Mouse (Mus musculus): ENCODE data around the gene Ddn.

Ddn gene

DNA sequence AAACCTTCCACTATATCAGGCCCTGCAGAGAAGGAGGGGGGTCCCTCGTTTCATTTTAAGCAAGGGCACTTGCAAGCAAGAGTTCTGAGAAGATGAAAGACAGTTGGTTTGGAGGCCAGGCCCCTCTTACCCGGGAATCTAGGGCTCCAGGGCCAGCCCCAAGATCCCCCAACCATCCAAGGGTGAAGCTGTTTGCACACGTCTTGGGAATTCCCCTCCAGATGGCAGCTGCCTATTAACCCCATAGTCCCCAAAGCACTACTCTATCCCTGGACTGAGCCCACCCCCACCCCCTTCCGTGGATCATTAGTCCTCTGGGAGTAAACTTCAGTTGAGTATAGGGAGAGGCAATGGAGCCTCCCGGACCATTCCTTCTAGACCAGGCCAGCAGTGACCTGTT, 33.8 kb downstream of the Ddn start:
- no peak for DNase-seq (ENCODE audit: low read depth, low spot score)

DNA sequence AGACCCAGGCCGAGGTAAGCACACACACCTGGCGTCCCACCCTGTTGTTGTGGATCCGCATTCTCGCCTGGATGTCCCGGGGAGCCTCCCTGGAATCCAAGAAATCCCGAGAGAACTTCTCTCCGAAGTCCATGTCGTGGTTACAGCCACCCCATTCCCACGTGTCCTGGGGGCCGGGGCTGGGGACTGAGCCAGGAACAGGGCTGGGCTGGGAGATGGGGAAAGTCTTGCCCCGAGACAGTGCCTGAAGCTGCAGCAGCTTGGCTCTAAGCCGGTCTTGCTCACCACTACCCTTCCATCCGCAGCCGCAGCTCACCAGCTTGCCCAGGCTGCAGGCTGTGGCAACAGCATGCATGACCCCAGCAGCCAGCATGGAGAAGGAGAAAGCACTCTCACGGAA, 35.2 kb downstream of the Ddn start:
- peak; percentile 32 for DNase-seq (ENCODE audit: low read depth, low spot score)

DNA sequence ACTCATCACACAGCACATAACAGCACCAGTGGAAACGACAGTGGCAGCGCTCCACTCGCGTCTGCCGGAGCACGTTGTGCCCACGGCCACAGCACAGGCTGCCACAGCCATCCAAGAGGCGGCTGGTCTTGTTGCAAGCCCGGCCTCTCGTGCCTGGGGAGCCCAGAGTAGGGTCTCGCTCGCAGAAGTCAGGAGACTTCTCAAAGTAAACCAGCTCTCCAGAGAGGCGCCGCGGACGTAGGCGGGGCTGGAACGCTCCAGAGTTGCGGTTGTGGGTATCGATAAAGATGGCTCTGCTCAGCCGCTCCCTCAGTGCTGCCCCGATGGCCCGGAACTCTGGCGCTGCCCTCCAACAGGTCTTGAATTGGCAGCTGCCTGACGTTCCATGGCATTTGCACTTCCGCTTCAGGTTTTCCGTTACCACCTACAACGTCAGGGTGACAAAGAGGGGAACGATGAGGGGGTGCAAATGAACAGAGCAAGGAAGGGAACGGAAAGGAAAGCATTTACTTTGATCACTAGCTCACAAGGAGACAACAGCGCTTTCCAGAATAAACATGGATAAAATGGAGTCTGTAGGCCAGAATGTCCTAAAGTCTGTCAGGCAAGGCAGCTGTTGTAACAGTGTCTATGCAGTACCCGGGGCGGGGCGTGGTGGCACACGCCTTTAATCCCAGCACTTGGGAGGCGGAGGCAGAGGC, 36.6 kb downstream of the Ddn start:
- DNase-seq (ENCODE audit: low read depth, low spot score) = peak; percentile 64

DNA sequence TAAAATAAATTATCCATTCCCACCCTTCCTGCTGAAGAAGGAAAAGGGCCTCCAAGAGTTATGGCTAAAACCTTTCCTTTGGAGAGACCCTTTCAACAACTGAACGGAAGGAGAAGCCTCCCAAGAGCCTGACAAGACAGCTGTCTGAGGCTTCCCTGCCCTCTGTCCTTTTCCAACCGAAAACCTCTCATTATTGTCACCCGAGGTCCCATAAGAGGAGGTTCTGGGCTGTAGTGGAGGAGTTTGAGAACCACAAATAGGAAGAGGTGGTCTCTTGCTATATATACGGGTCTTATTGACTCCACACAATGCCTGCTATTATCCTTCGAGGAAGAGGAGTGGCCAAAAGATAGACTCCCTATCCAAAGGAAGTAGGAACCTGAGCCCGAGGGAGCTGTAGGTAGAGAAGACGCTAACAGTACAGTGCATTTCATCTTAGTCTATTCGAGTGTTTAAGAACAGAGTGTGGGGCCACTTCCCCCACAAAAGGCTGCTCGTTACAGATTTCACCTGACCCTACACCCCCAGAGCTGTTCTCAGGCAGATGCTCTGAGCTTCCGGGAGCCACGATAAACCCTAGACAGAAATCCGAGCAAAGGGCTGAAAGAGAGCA, 37.4 kb downstream of the Ddn start:
- DNase-seq (ENCODE audit: low read depth, low spot score) = no peak

DNA sequence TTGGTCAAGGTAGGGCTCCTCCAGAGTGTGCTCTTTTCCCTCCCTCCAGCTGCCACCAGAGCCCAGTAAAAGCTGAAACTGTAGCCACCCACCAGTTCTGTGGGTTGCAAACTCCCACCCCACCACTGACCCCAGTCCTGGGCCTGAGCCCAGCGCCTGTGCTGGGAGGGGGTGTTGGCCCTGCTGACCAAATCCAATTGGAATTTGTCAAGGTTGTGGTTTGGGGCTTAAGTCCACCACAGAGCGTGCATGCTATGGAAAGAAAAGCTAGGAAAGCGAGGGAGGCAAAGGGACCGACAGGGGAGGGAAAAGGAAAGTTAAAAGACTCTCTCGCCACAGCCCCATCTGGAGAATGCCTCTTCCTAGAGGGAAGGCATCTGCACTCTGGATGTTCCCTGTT, 41.0 kb downstream of the Ddn start:
- no peak for DNase-seq (ENCODE audit: low read depth, low spot score)

DNA sequence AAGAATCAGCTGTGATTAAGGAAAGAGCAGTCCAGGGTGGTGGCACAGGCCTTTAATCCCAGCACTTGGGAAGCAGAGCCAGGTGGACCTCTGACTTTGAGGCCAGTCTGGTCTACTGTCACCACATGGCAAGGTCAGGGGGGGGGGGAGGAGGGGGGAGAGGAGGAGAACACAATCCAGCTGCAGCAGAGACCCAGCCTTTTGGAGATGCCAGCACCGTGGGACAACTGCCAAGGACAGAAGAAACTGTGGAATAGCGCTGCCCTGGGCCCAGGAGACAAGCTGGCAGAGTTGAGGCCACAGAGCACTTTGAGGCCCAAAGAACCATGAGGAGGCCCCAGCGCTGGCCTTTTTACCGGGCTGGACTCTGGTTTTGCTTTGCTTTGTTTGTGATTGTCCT, 43.4 kb downstream of the Ddn start:
- no peak for DNase-seq (ENCODE audit: low read depth, low spot score)

DNA sequence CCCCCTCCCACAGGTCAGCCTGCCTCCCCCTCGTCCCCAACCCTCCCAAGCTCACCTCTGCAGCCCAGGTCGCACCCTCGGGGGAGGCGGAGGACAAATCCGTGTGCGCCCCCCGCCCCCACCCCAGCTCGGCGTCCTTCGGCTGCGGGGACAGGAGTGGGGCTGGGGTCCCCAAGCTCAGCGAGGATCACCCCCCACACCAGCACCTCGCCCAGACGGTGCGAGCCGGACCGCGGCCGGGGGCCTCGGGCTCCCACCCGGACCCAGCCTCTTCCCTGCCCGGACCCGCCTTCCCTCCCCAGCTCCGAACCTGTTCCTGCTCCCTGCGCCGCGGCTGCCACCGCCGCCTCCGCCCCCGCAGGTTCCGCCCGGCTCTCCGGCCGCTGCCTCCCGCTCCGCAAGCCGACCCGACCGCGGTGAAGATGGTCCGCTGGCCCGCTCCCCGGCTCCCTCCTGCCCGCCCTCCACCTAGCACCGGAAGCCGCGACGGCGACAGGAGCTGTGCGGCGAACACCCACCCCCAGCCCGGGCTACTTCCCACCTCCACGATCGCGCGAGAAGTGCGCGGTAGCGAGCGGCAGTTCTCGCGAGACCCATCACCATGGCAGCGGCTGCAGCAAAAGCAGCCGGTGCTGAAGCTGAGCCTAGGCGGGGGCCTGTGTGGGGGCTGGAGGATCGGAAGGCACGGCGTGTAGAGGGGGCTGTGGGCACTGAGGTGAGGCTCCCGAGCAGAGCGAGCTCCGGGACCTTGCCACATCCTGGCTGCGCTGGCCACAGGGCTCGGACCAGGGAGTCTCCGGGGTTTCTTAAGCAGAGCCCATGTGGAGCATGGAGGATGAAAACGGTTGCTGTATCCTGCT, 46.4 kb downstream of the Ddn start, which contains the start of gene Arf3:
TSS of gene Arf3 (minus strand) at position 545 of the 860 bp plus-strand sequence.
- DNase-seq (ENCODE audit: low read depth, low spot score) = peak; percentile 98

DNA sequence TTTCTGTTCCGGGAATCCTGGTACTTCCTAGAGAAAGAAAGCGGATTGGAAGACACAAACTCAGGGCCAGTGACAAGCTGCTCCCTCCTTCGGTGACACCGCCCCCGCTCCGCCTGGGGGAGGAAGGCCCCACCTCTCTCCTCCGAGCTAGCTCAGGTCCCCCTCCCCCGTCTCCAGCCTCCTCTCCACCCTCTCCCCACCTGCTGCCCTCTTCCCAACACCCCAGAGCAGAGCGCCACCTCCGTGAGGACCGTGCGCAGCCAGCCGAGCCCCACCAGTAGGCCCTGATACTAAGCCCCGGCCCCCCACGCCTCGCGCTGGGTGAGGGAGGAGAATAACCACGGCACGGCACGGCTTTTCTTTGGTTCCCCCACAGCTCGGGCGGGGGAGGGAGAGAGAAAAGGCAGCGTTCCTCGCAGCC, 47.1 kb downstream of the Ddn start:
- peak; percentile 93 for DNase-seq (ENCODE audit: low read depth, low spot score)

DNA sequence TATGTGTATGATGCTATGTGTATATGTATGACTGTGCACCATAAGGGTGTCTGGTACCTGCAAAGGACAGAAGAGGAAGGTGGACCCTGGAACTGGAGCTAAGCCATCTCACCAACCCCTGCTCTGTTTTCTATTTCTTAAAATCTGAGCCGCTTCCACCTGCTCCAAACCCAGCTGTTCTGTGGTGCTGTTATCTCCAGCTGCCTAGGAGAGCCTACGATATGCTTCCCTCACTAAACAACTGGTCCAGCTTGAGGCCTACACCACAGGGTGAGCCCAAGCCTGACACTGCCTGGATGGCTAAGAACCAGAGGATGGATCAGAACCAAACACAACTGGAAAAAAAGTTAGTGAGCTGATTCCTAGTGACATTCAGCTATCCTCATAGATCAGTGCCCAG, 55.2 kb downstream of the Ddn start:
- no peak for DNase-seq (ENCODE audit: low read depth, low spot score)
